Mouse (Mus musculus) liver, adult 2 months (tissue): Measurements from ENCODE around the gene Pip5k1b. TPM values are rescaled to one million over a fixed set of nuclear protein-coding genes. Genes with fewer than 3 reads are reported as not detected.

Experiments
- DNase-seq: peaks from one replicate; pipeline ENCODE4 v3.0.0-alpha.2; 2011; ENCODE audit warnings: low read depth, low spot score; ENCODE audit errors: extremely low read depth
- H3K27ac ChIP-seq: fragments of 200-500 bp; replicated peaks from 2 replicates; pipeline ENCODE4 v1.5.1; 2012; ENCODE audit warnings: low read depth, mild to moderate bottlenecking, control low read depth, inconsistent platforms, low read length; ENCODE audit not compliant: insufficient read depth
- H3K27me3 ChIP-seq: fragments of 200-500 bp; 2 replicates; pipeline ENCODE4 v1.6.1; 2012; ENCODE audit warnings: mild to moderate bottlenecking, moderate library complexity, low read length, inconsistent platforms; ENCODE audit not compliant: control insufficient read depth, insufficient read depth
- H3K36me3 ChIP-seq: fragments of 200-500 bp; 2 replicates; pipeline ENCODE4 v1.6.1; 2012; ENCODE audit warnings: low read length, inconsistent platforms; ENCODE audit not compliant: control insufficient read depth, insufficient read depth
- H3K4me1 ChIP-seq: fragments of 200-500 bp; 2 replicates; pipeline ENCODE4 v1.6.1; 2011; ENCODE audit warnings: low read length; ENCODE audit not compliant: control insufficient read depth, insufficient read depth
- H3K4me3 ChIP-seq: fragments of 200-500 bp; 2 replicates; pipeline ENCODE4 v1.5.1; 2011; ENCODE audit warnings: low read depth, mild to moderate bottlenecking, control low read depth, low read length, moderate library complexity; ENCODE audit not compliant: insufficient read depth
- H3K79me2 ChIP-seq: fragments of 200-500 bp; 2 replicates; pipeline ENCODE4 v1.6.1; 2012; ENCODE audit warnings: inconsistent platforms, mild to moderate bottlenecking, low read length, moderate library complexity; ENCODE audit not compliant: control insufficient read depth, insufficient read depth
- H3K9ac ChIP-seq: fragments of 200-500 bp; 2 replicates; pipeline ENCODE4 v1.6.1; 2012; ENCODE audit warnings: low read depth, mild to moderate bottlenecking, control low read depth, inconsistent platforms, low read length
- CTCF ChIP-seq: fragments of 200-500 bp; IDR thresholded peaks from 2 replicates; pipeline ENCODE4 v1.5.1; 2011; ENCODE audit warnings: low read depth, low read length, control low read depth
- POLR2A ChIP-seq: fragments of 200-500 bp; IDR thresholded peaks from 2 replicates; pipeline ENCODE4 v1.6.1; 2011; ENCODE audit warnings: low read length, control low read depth; ENCODE audit not compliant: insufficient read depth; ENCODE audit errors: extremely low read depth
- WGBS: fragments of 180-500 bp; shearing (Covaris S2); methylation state at CpG from one replicate; pipeline ENCODE4 v1.1.7; 2018; 5-methylcytosine and 5-hydroxymethylcytosine counted together
- polyA plus RNA-seq: library from polyadenylated mRNA; depleted of rRNA; stranded (reverse); fragments of >200 nt; gene quantifications from 2 replicates; pipeline ENCODE4 v1.2.3, GENCODE M21; 2012
- total RNA-seq: library from RNA; depleted of rRNA; stranded (reverse); fragments of >200 nt; gene quantifications from 2 replicates; pipeline ENCODE4 v1.2.3, GENCODE M21; 2014

Pip5k1b gene
- total and polyA plus RNA-seq, 2 experiments: under 0.01 TPM; not detected in 1

- Histone ChIP-seq H3K27ac (no peak overlapping the region), H3K79me2 (no peaks in the 10 kb centered on the region), H3K4me3 (no peak overlapping the region), H3K27me3 (no peaks in the 10 kb centered on the region), H3K36me3 (no peaks in the 10 kb centered on the region), H3K9ac (no peak overlapping the region), H3K4me1 (no peaks in the 10 kb centered on the region)
- TF ChIP-seq POLR2A (no peak), CTCF (no peak)
- DNase-seq: no peak
- WGBS: 89% methylated on average over 5 of the region's 5 CpGs
Measured at GRCm38 (mm10) chr19:24306351-24306750, 249.3 kb downstream of the Pip5k1b start.

GRCm38 (mm10) chr19:24302198-24302597 lies 253.5 kb downstream of the Pip5k1b start:
- TF ChIP-seq CTCF (no peak), POLR2A (no peak)
- H3K27ac ChIP-seq: no peak overlapping the region
- H3K27me3 ChIP-seq: no peaks in the 10 kb centered on the region
- no peak overlapping the region for H3K9ac ChIP-seq
- no peak for DNase-seq
- H3K79me2 ChIP-seq: no peaks in the 10 kb centered on the region
- H3K4me3 ChIP-seq: no peak overlapping the region
- no peaks in the 10 kb centered on the region for H3K36me3 ChIP-seq
- WGBS: 75% methylated on average over 10 of the region's 10 CpGs
- H3K4me1 ChIP-seq: no peaks in the 10 kb centered on the region

- Histone ChIP-seq H3K9ac (no peak overlapping the region), H3K27me3 (no peaks in the 10 kb centered on the region), H3K4me1 (no peaks in the 10 kb centered on the region), H3K27ac (no peak overlapping the region), H3K36me3 (no peaks in the 10 kb centered on the region), H3K79me2 (no peaks in the 10 kb centered on the region), H3K4me3 (no peak overlapping the region)
- no peak for DNase-seq
- TF ChIP-seq POLR2A: no peak
- no peak for TF ChIP-seq CTCF
- 50% methylated on average over 5 of the region's 5 CpGs for WGBS
Measured at GRCm38 (mm10) chr19:24301768-24302148, 253.9 kb downstream of the Pip5k1b start.

- no peak overlapping the region for H3K4me3 ChIP-seq
- H3K27me3 ChIP-seq: no peaks in the 10 kb centered on the region
- no peaks in the 10 kb centered on the region for H3K36me3 ChIP-seq
- peak; percentile 46 for DNase-seq
- H3K9ac ChIP-seq: no peak overlapping the region
- 13% methylated on average over 9 of the region's 9 CpGs for WGBS
- no peak overlapping the region for H3K27ac ChIP-seq
- H3K79me2 ChIP-seq: no peaks in the 10 kb centered on the region
- H3K4me1 ChIP-seq: no peaks in the 10 kb centered on the region
- peak; percentile 85 for TF ChIP-seq CTCF
- no peak for TF ChIP-seq POLR2A
Measured at GRCm38 (mm10) chr19:24300994-24301767, 254.5 kb downstream of the Pip5k1b start.

GRCm38 (mm10) chr19:24293537-24293936 lies 262.1 kb downstream of the Pip5k1b start:
- H3K4me1 ChIP-seq: no peaks in the 10 kb centered on the region
- H3K79me2 ChIP-seq: no peaks in the 10 kb centered on the region
- DNase-seq: no peak
- no peaks in the 10 kb centered on the region for H3K36me3 ChIP-seq
- no peaks in the 10 kb centered on the region for H3K27me3 ChIP-seq
- no peak overlapping the region for H3K4me3 ChIP-seq
- H3K9ac ChIP-seq: no peak overlapping the region
- TF ChIP-seq CTCF (no peak), POLR2A (no peak)
- H3K27ac ChIP-seq: no peak overlapping the region
- 69% methylated on average over 5 of the region's 5 CpGs for WGBS

GRCm38 (mm10) chr19:24284187-24284586 lies 271.5 kb downstream of the Pip5k1b start:
- H3K27me3 ChIP-seq: no peaks in the 10 kb centered on the region
- H3K4me3 ChIP-seq: no peak overlapping the region
- peak; percentile 70 for TF ChIP-seq CTCF
- no peak for TF ChIP-seq POLR2A
- H3K79me2 ChIP-seq: no peaks in the 10 kb centered on the region
- no peak overlapping the region for H3K9ac ChIP-seq
- H3K4me1 ChIP-seq: peaks cover 6% of the 10 kb centered on the region
- H3K36me3 ChIP-seq: no peaks in the 10 kb centered on the region
- no peak overlapping the region for H3K27ac ChIP-seq
- peak; percentile 64 for DNase-seq
- WGBS: 68% methylated on average over 4 of the region's 4 CpGs
